Mouse (Mus musculus) embryonic facial prominence, embryonic 10.5 days (tissue): Measurements from ENCODE around the gene Iars2. TPM values are rescaled to one million over a fixed set of nuclear protein-coding genes. Genes with fewer than 3 reads are reported as not detected.

Source experiments
- DNase-seq: peaks from one replicate; pipeline ENCODE4 v3.0.0-alpha.2; 2017; ENCODE audit warnings: low spot score
- H3K27ac ChIP-seq: fragments of 300-500 bp; sonication (generic); replicated peaks from 2 replicates; pipeline ENCODE4 v1.5.1; 2016; ENCODE audit warnings: mild to moderate bottlenecking
- H3K27me3 ChIP-seq: fragments of 300-500 bp; sonication (generic); replicated peaks from 2 replicates; pipeline ENCODE4 v1.6.1; 2016; ENCODE audit warnings: low read depth, mild to moderate bottlenecking; ENCODE audit not compliant: poor library complexity, severe bottlenecking
- H3K36me3 ChIP-seq: fragments of 300-500 bp; sonication (generic); replicated peaks from 2 replicates; pipeline ENCODE4 v1.6.1; 2016; ENCODE audit warnings: mild to moderate bottlenecking, moderate library complexity
- H3K4me1 ChIP-seq: fragments of 300-500 bp; sonication (generic); 2 replicates; pipeline ENCODE4 v1.6.1; 2016
- H3K4me3 ChIP-seq: fragments of 300-500 bp; sonication (generic); 2 replicates; pipeline ENCODE4 v1.5.1; 2016; ENCODE audit warnings: mild to moderate bottlenecking, moderate library complexity
- H3K9me3 ChIP-seq: fragments of 300-500 bp; sonication (generic); 2 replicates; pipeline ENCODE4 v1.6.1; 2016; ENCODE audit warnings: mild to moderate bottlenecking
- WGBS: fragments of 180-500 bp; shearing (Covaris S2); methylation state at CpG from one replicate; pipeline ENCODE4 v1.1.7; 2016; 5-methylcytosine and 5-hydroxymethylcytosine counted together
- polyA plus RNA-seq: library from polyadenylated mRNA; unstranded; fragments of >200 nt; fragmentation: Nextera tagmentation; extraction: Ambion mirVana; gene quantifications from 2 replicates; pipeline ENCODE4 v1.2.1, GENCODE M21; 2016

Iars2 gene
- polyA plus RNA-seq, 1 experiment from 2014 or later, result 25.0 TPM

DNA sequence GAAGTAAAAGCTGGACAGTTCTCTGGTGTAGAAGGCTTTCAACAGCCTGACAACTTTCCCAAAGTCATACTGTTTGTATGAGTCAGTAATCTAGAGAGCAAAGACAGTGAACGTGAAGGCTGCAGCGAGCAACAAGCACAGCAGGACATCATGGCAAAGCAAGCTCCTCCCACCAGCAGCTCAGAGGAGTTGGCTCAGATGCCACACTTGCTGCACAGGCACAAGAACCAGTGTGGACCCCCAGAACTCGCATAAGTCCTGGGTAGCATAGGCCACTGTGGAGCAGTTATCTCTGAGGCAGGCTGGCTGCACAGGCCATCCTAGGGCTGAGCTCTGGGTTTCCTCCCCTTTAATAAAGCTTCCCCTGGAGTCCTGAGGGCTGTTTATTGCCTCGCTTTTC is 37.9 kb downstream of the Iars2 start:
- Histone ChIP-seq H3K9me3 (no peaks in the 10 kb centered on the region), H3K4me3 (no peak overlapping the region), H3K36me3 (peaks cover 91% of the 10 kb centered on the region), H3K4me1 (no peaks in the 10 kb centered on the region), H3K27me3 (no peaks in the 10 kb centered on the region), H3K27ac (no peak overlapping the region)
- WGBS, result 81% methylated on average over 4 of the region's 4 CpGs
- no peak for DNase-seq

GRCm38 (mm10) chr1:185289231-185289630 is 40.0 kb downstream of the Iars2 start:
- Histone ChIP-seq H3K36me3 (peaks cover 91% of the 10 kb centered on the region), H3K9me3 (no peaks in the 10 kb centered on the region), H3K27ac (no peak overlapping the region), H3K4me3 (no peak overlapping the region), H3K27me3 (no peaks in the 10 kb centered on the region), H3K4me1 (no peaks in the 10 kb centered on the region)
- DNase-seq, result no peak
- 89% methylated on average over 5 of the region's 5 CpGs for WGBS

DNA sequence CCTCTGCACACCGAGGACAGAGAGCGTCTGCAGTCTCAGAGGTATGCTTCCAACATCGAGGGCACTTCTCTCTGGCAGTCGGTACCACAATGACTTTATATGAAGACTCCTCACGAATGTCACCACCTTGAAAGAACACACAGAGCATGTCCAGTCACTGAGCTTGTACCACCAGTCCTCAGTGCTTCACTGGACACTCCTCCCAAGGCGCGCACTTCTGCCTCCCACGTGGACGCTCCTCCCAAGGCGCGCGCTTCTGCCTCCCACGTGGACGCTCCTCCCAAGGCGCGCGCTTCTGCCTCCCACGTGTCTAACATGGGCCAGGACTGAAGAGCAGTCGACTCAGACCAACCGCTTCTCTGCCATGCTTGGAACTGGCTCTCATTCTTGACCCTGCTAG is 42.1 kb downstream of the Iars2 start:
- H3K27ac ChIP-seq, result no peak overlapping the region
- no peak for DNase-seq
- no peaks in the 10 kb centered on the region for H3K27me3 ChIP-seq
- H3K36me3 ChIP-seq, result peaks cover 91% of the 10 kb centered on the region
- H3K4me3 ChIP-seq, result no peak overlapping the region
- 95% methylated on average over 20 of the region's 20 CpGs for WGBS
- no peaks in the 10 kb centered on the region for H3K9me3 ChIP-seq
- no peaks in the 10 kb centered on the region for H3K4me1 ChIP-seq

DNA sequence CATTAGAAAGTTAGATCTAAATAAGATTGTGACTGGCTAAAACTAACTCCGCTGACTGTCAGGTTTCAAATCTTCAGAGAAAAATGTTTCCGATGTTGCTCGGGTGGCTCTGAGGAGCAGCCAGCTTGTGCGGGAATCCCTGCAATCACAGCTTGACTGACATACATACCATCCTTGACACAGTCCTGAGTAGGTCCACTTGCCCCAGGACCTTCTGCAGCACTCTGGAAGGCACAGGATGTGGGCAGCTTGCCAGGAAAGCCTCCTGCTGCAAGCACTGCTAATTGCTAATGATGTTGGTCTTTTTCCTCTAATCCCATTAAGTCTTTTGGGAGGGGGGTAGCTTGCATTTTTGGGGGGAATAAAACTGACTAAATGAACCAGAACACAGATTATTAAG is 44.0 kb downstream of the Iars2 start:
- WGBS, result 94% methylated on average over 4 of the region's 4 CpGs
- H3K9me3 ChIP-seq, result no peaks in the 10 kb centered on the region
- H3K4me1 ChIP-seq, result no peaks in the 10 kb centered on the region
- peaks cover 89% of the 10 kb centered on the region for H3K36me3 ChIP-seq
- no peak for DNase-seq
- H3K27ac ChIP-seq, result no peak overlapping the region
- H3K27me3 ChIP-seq, result no peaks in the 10 kb centered on the region
- no peak overlapping the region for H3K4me3 ChIP-seq

DNA sequence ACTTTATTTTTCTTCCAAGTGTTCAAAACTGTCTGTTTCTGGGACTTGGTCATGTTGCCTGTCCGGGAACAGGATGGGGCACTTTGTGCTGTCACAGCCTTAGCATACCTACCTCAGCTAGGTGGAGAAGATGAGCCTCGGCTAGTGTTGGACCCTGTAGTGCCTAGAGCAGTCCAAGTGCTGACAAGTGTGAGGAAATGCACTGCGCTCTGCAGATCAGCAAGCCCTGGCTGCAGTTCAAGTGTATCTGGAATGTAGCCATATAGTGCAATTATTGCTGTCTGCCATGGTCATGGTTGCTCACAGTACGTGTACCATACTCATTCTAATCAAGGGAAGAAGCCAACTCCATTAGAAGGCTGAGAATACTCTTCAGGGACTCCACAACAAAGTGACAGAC is 44.5 kb downstream of the Iars2 start:
- Histone ChIP-seq H3K9me3 (no peaks in the 10 kb centered on the region), H3K4me3 (no peak overlapping the region), H3K36me3 (peaks cover 89% of the 10 kb centered on the region), H3K4me1 (no peaks in the 10 kb centered on the region), H3K27me3 (no peaks in the 10 kb centered on the region), H3K27ac (no peak overlapping the region)
- no peak for DNase-seq
- WGBS, result 91% methylated on average over 4 of the region's 4 CpGs

- no peak overlapping the region for H3K4me3 ChIP-seq
- WGBS, result 96% methylated on average over 15 of the region's 15 CpGs
- H3K27me3 ChIP-seq, result no peaks in the 10 kb centered on the region
- peaks cover 98% of the 10 kb centered on the region for H3K36me3 ChIP-seq
- no peak overlapping the region for H3K27ac ChIP-seq
- H3K9me3 ChIP-seq, result no peaks in the 10 kb centered on the region
- H3K4me1 ChIP-seq, result no peaks in the 10 kb centered on the region
- DNase-seq, result no peak
Observed at GRCm38 (mm10) chr1:185283247-185283646, 45.9 kb downstream of the Iars2 start.

DNA sequence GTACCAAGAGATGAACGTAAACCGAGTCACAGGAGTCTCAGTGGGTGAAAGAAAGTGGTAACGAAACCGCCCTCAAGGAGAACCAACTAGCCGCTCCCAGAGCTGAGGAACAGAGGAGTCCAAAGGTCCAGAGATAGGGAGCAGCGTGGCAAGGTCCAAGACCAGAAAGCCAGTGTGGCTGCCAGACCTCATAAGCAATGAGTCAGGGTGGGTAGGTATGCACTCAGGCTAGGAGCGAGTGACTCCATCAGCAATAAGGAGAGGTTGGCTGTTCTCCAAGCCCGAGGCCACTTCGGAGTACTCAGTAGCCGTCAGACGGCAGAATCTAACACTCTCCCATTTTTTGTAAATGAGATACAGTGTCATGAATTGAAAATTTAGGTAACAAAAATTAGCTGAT is 46.4 kb downstream of the Iars2 start:
- Histone ChIP-seq H3K27me3 (no peaks in the 10 kb centered on the region), H3K4me1 (no peaks in the 10 kb centered on the region), H3K4me3 (no peak overlapping the region), H3K36me3 (peaks cover 98% of the 10 kb centered on the region), H3K9me3 (no peaks in the 10 kb centered on the region), H3K27ac (no peak overlapping the region)
- DNase-seq, result no peak
- 94% methylated on average over 11 of the region's 11 CpGs for WGBS

DNA sequence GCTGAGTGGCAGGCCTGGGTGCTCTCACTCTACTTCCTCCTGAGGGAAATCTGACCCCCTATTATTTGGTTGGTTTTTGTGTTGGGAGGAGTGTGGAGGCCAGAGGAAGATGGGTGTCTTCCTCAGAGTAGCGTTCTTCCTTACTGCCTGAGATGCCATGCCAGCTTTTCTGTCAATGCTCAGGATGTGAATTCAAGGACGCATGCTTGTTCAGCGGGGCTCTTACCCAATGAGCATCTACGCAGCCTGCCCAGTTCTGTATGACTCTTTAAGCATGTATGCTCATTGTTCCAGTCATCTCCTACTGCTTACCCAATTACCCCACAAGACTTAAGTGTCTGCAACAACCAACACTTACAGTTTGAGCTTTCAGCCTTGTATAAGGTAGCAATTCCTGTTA is 48.6 kb downstream of the Iars2 start:
- Histone ChIP-seq H3K9me3 (no peaks in the 10 kb centered on the region), H3K4me1 (no peaks in the 10 kb centered on the region), H3K36me3 (peaks cover 98% of the 10 kb centered on the region), H3K27ac (no peak overlapping the region), H3K4me3 (no peak overlapping the region), H3K27me3 (no peaks in the 10 kb centered on the region)
- no peak for DNase-seq
- 94% methylated on average over 4 of the region's 4 CpGs for WGBS

GRCm38 (mm10) chr1:185279288-185279687 is 49.9 kb downstream of the Iars2 start:
- H3K36me3 ChIP-seq, result peaks cover 86% of the 10 kb centered on the region
- H3K9me3 ChIP-seq, result no peaks in the 10 kb centered on the region
- no peak for DNase-seq
- no peaks in the 10 kb centered on the region for H3K4me1 ChIP-seq
- H3K27me3 ChIP-seq, result no peaks in the 10 kb centered on the region
- WGBS, result 91% methylated on average over 9 of the region's 9 CpGs
- H3K27ac ChIP-seq, result no peak overlapping the region
- H3K4me3 ChIP-seq, result no peak overlapping the region

- Histone ChIP-seq H3K27ac (no peak overlapping the region), H3K4me1 (no peaks in the 10 kb centered on the region), H3K4me3 (no peak overlapping the region), H3K36me3 (peaks cover 82% of the 10 kb centered on the region), H3K9me3 (no peaks in the 10 kb centered on the region), H3K27me3 (no peaks in the 10 kb centered on the region)
- 85% methylated on average over 11 of the region's 11 CpGs for WGBS
- no peak for DNase-seq
Observed at GRCm38 (mm10) chr1:185277022-185277421, 52.2 kb downstream of the Iars2 start.

GRCm38 (mm10) chr1:185275976-185276375 is 53.2 kb downstream of the Iars2 start:
- H3K4me1 ChIP-seq, result no peaks in the 10 kb centered on the region
- no peaks in the 10 kb centered on the region for H3K9me3 ChIP-seq
- WGBS, result 94% methylated on average over 7 of the region's 7 CpGs
- DNase-seq, result no peak
- no peaks in the 10 kb centered on the region for H3K27me3 ChIP-seq
- no peak overlapping the region for H3K27ac ChIP-seq
- H3K4me3 ChIP-seq, result no peak overlapping the region
- H3K36me3 ChIP-seq, result peaks cover 84% of the 10 kb centered on the region

GRCm38 (mm10) chr1:185274819-185275545 is 54.2 kb downstream of the Iars2 start:
- Histone ChIP-seq H3K4me1 (no peaks in the 10 kb centered on the region), H3K9me3 (no peaks in the 10 kb centered on the region), H3K36me3 (peaks cover 79% of the 10 kb centered on the region), H3K4me3 (no peak overlapping the region), H3K27ac (no peak overlapping the region), H3K27me3 (no peaks in the 10 kb centered on the region)
- no peak for DNase-seq
- 85% methylated on average over 5 of the region's 5 CpGs for WGBS

DNA sequence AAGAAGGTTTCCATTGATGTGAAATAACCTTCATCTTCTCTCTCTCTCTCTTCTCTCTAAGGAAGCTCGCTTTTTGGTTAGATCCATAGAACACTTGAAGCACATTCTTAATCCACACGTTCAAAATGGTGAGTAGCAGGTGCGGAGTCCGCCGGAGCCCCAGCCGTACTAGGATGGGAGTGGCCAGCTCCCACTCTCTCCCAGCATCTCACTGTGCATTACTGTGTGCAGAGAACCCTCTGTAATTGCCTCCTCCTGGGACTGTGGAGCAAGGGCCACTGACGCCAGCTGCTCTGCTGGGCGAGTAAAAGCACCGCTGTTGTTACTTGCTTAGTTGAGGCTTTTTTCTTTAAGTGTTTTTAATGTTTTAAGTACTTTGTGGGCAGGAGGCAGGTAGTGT is 57.8 kb downstream of the Iars2 start:
- WGBS, result 93% methylated on average over 9 of the region's 9 CpGs
- DNase-seq, result no peak
- H3K9me3 ChIP-seq, result no peaks in the 10 kb centered on the region
- peaks cover 72% of the 10 kb centered on the region for H3K36me3 ChIP-seq
- H3K4me1 ChIP-seq, result no peaks in the 10 kb centered on the region
- H3K27me3 ChIP-seq, result no peaks in the 10 kb centered on the region
- H3K4me3 ChIP-seq, result no peak overlapping the region
- H3K27ac ChIP-seq, result no peak overlapping the region
